Mouse (Mus musculus): Measurements from ENCODE around the gene Cfap45.

Gene Cfap45

GRCm38 (mm10) chr1:172514551-172515268 lies 5.9 kb upstream of the Cfap45 start:
- ATAC-seq (ENCODE audit: insufficient number of reproducible peaks, low FRiP score, low TSS enrichment) = no peak

GRCm38 (mm10) chr1:172515396-172515795 lies 5.2 kb upstream of the Cfap45 start:
- ATAC-seq (ENCODE audit: insufficient number of reproducible peaks, low FRiP score, low TSS enrichment) = no peak

- ATAC-seq (ENCODE audit: insufficient number of reproducible peaks, low FRiP score, low TSS enrichment) = no peak
Observed at GRCm38 (mm10) chr1:172518013-172518412, 2.6 kb upstream of the Cfap45 start.

GRCm38 (mm10) chr1:172519644-172520043 lies 957 bp upstream of the Cfap45 start:
- no peak for ATAC-seq (ENCODE audit: insufficient number of reproducible peaks, low FRiP score, low TSS enrichment)

- no peak for ATAC-seq (ENCODE audit: insufficient number of reproducible peaks, low FRiP score, low TSS enrichment)
Observed at GRCm38 (mm10) chr1:172522524-172522923, 1.9 kb downstream of the Cfap45 start.

- ATAC-seq (ENCODE audit: insufficient number of reproducible peaks, low FRiP score, low TSS enrichment) = no peak
Observed at GRCm38 (mm10) chr1:172523699-172524101, 3.1 kb downstream of the Cfap45 start.

- no peak for ATAC-seq (ENCODE audit: insufficient number of reproducible peaks, low FRiP score, low TSS enrichment)
Observed at GRCm38 (mm10) chr1:172525027-172525764, 4.6 kb downstream of the Cfap45 start.

- ATAC-seq (ENCODE audit: insufficient number of reproducible peaks, low FRiP score, low TSS enrichment) = no peak
Observed at GRCm38 (mm10) chr1:172525971-172526370, 5.4 kb downstream of the Cfap45 start.

GRCm38 (mm10) chr1:172526380-172527081 lies 5.9 kb downstream of the Cfap45 start:
- no peak for ATAC-seq (ENCODE audit: insufficient number of reproducible peaks, low FRiP score, low TSS enrichment)

GRCm38 (mm10) chr1:172527431-172527830 lies 6.8 kb downstream of the Cfap45 start:
- no peak for ATAC-seq (ENCODE audit: insufficient number of reproducible peaks, low FRiP score, low TSS enrichment)

- peak; percentile 67 for ATAC-seq (ENCODE audit: insufficient number of reproducible peaks, low FRiP score, low TSS enrichment)
Observed at GRCm38 (mm10) chr1:172528701-172529100, 8.1 kb downstream of the Cfap45 start.

- ATAC-seq (ENCODE audit: insufficient number of reproducible peaks, low FRiP score, low TSS enrichment) = no peak
Observed at GRCm38 (mm10) chr1:172530544-172531220, 10.1 kb downstream of the Cfap45 start.

GRCm38 (mm10) chr1:172532551-172532950 lies 11.9 kb downstream of the Cfap45 start:
- peak; percentile 78 for ATAC-seq (ENCODE audit: insufficient number of reproducible peaks, low FRiP score, low TSS enrichment)

- no peak for ATAC-seq (ENCODE audit: insufficient number of reproducible peaks, low FRiP score, low TSS enrichment)
Observed at GRCm38 (mm10) chr1:172535116-172535515, 14.5 kb downstream of the Cfap45 start.

- no peak for ATAC-seq (ENCODE audit: insufficient number of reproducible peaks, low FRiP score, low TSS enrichment)
Observed at GRCm38 (mm10) chr1:172539827-172540226, 19.2 kb downstream of the Cfap45 start.

- no peak for ATAC-seq (ENCODE audit: insufficient number of reproducible peaks, low FRiP score, low TSS enrichment)
Observed at GRCm38 (mm10) chr1:172540283-172540820, 19.8 kb downstream of the Cfap45 start.

GRCm38 (mm10) chr1:172546062-172546461 lies 25.5 kb downstream of the Cfap45 start:
- ATAC-seq (ENCODE audit: insufficient number of reproducible peaks, low FRiP score, low TSS enrichment) = no peak

GRCm38 (mm10) chr1:172548501-172548900 lies 27.9 kb downstream of the Cfap45 start:
- ATAC-seq (ENCODE audit: insufficient number of reproducible peaks, low FRiP score, low TSS enrichment) = no peak

GRCm38 (mm10) chr1:172549314-172549713 lies 28.7 kb downstream of the Cfap45 start:
- ATAC-seq (ENCODE audit: insufficient number of reproducible peaks, low FRiP score, low TSS enrichment) = no peak

- no peak for ATAC-seq (ENCODE audit: insufficient number of reproducible peaks, low FRiP score, low TSS enrichment)
Observed at GRCm38 (mm10) chr1:172549717-172550116, 29.1 kb downstream of the Cfap45 start.
